Mouse (Mus musculus) heart, adult 2 months (tissue): ENCODE measurements around the gene Pvr. TPM values are rescaled to one million over a fixed set of nuclear protein-coding genes. Genes with fewer than 3 reads are reported as not detected.

Experiments
- DNase-seq, 2 experiments: peaks; one replicate each; pipeline ENCODE4 v3.0.0; 2021
- H3K27ac ChIP-seq: fragments of 200-600 bp; 2 replicates; pipeline ENCODE4 v1.8.1; 2022
- H3K27me3 ChIP-seq: fragments of 200-500 bp; 2 replicates; pipeline ENCODE4 v1.6.1; 2012; ENCODE audit warnings: mild to moderate bottlenecking, low read length, inconsistent platforms, mixed read lengths; ENCODE audit not compliant: control insufficient read depth, insufficient read depth
- H3K36me3 ChIP-seq: fragments of 200-500 bp; 2 replicates; pipeline ENCODE4 v1.6.1; 2012; ENCODE audit warnings: low read length, inconsistent platforms; ENCODE audit not compliant: control insufficient read depth, insufficient read depth
- H3K4me1 ChIP-seq: fragments of 200-500 bp; 2 replicates; pipeline ENCODE4 v1.6.1; 2011; ENCODE audit warnings: low read length; ENCODE audit not compliant: control insufficient read depth, insufficient read depth
- H3K4me3 ChIP-seq: fragments of 200-600 bp; 2 replicates; pipeline ENCODE4 v1.8.1; 2022
- H3K79me2 ChIP-seq: fragments of 200-500 bp; replicated peaks from 2 replicates; pipeline ENCODE4 v1.6.1; 2012; ENCODE audit warnings: mild to moderate bottlenecking, inconsistent platforms, low read length, moderate library complexity, mixed read lengths; ENCODE audit not compliant: control insufficient read depth, insufficient read depth
- H3K9ac ChIP-seq: fragments of 200-500 bp; 2 replicates; pipeline ENCODE4 v1.6.1; 2012; ENCODE audit warnings: low read depth, mild to moderate bottlenecking, control low read depth, inconsistent platforms, low read length, mixed read lengths
- CTCF ChIP-seq: fragments of 200-600 bp; IDR thresholded peaks from 2 replicates; pipeline ENCODE4 v1.8.1; 2022; ENCODE audit warnings: antibody characterized with exemption, mild to moderate bottlenecking, moderate library complexity
- EP300 ChIP-seq: fragments of 200-500 bp; IDR thresholded peaks from 2 replicates; pipeline ENCODE4 v1.6.1; 2011; ENCODE audit warnings: low read depth, low read length, control low read depth; ENCODE audit not compliant: insufficient read depth
- POLR2A ChIP-seq: fragments of 200-500 bp; IDR thresholded peaks from 2 replicates; pipeline ENCODE4 v1.6.1; 2011; ENCODE audit warnings: mild to moderate bottlenecking, low read depth, low read length, control low read depth; ENCODE audit not compliant: insufficient read depth
- WGBS: fragments of 180-500 bp; shearing (Covaris S2); methylation state at CpG from one replicate; pipeline ENCODE4 v1.1.7; 2018; 5-methylcytosine and 5-hydroxymethylcytosine counted together
- intact Hi-C: fragments of 180-260 bp; cut with DNase I; formaldehyde crosslinking; loops from one replicate; pipeline ENCODE4 v1.15.1; 2025
- polyA plus RNA-seq: library from polyadenylated mRNA; depleted of rRNA; stranded (reverse); fragments of >200 nt; gene quantifications from 2 replicates; pipeline ENCODE4 v1.2.3, GENCODE M21; 2012
- total RNA-seq, 2 experiments: library from RNA; stranded (reverse); gene quantifications; 2 replicates each; pipeline ENCODE4 v1.2.3; 2021

The Pvr gene
- total and polyA plus RNA-seq, 3 experiments: 18.1 to 24.5 (median 20.1) TPM

DNA sequence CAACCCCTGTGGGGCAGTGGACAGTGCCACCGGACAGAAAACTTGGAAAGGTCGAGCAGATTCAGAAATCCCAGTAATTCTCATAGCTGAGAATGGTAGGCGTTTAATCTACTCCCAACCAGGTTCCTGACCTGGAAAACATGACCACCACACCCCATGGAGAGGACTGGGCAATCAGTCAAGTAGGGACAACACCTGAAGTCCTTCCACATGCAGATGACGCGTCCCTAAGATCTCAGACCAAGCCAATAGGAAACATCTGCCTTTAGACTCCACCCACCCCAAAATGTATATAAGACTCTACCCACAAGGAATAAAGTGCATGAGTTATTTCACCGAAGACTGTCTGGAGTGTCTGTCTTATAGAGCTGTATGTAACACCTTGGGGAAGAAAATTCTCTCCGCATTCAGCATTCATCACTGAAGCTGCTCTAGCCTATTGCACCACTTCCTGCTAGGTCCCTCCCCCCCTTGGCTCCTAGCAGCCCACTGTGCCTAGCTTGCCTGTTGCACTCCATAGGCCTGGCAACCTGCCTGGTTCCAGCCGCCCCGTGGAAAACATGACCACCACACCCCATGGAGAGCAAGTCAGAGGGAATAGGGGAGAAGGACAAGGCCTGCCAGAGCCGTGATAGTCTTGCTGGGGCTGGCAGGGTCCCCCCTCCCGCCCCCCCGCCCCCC is 18.7 kb upstream of the Pvr start:
- intact Hi-C loops: loop anchor here (5.0 to 10.0 kb wide), 2 partner anchors 135 to 187 kb away; partner anchors contain the start of gene Nectin2
- H3K4me3 ChIP-seq: no peak overlapping the region
- H3K4me1 ChIP-seq: peaks cover 17% of the 10 kb centered on the region
- peak; percentile 40 for TF ChIP-seq CTCF
- TF ChIP-seq EP300: no peak
- no peaks in the 10 kb centered on the region for H3K27me3 ChIP-seq
- H3K27ac ChIP-seq: peak overlapping the region; percentile 69
- H3K9ac ChIP-seq: no peak overlapping the region
- WGBS: 36% methylated on average over 10 of the region's 12 CpGs
- peaks cover 3% of the 10 kb centered on the region; the same call in 1 of the 2 replicates for H3K36me3 ChIP-seq
- peak; percentile 86 to 90 for DNase-seq
- H3K79me2 ChIP-seq: no peaks in the 10 kb centered on the region

DNA sequence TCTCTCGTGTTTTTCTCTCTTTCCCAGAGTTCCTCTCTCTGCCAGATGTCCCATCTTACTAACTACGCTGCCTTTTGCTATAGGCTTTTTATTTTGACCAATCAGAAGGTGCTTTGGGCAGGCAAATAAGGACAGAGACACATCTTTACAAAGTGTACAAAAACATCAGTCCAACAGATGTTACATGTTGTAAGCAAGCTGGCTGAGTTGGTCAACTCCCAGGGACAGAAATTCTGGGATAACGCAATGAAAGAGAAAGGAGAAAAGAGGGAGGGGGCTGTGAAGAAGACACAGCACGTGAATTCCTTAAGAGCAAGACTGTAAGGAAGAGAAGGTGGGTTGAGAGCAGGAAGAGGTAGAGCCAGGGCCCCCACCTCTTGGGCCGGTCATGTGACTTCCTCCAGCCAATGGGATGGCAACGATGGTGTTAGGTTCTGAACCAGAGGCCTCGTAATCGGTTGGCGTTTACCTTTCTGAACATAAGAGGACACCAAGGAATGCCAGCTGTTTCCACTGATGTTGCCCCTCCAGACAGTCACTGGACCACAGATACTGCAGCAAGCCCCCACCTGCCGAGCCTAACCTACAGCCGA is 16.4 kb upstream of the Pvr start:
- TF ChIP-seq POLR2A (no peak), EP300 (no peak), CTCF (no peak)
- H3K9ac ChIP-seq: no peak overlapping the region
- H3K27me3 ChIP-seq: no peaks in the 10 kb centered on the region
- peak overlapping the region; percentile 33; the same call in 1 of the 2 replicates for H3K27ac ChIP-seq
- peaks cover 3% of the 10 kb centered on the region; the same call in 1 of the 2 replicates for H3K36me3 ChIP-seq
- H3K79me2 ChIP-seq: no peaks in the 10 kb centered on the region
- DNase-seq: no peak
- intact Hi-C loops: loop anchor here (5.0 kb wide), 1 partner anchor 185 kb away; the partner anchor contains the start of gene Nectin2
- H3K4me1 ChIP-seq: peaks cover 19% of the 10 kb centered on the region
- H3K4me3 ChIP-seq: no peak overlapping the region
- 81% methylated on average over 11 of the region's 11 CpGs for WGBS

DNA sequence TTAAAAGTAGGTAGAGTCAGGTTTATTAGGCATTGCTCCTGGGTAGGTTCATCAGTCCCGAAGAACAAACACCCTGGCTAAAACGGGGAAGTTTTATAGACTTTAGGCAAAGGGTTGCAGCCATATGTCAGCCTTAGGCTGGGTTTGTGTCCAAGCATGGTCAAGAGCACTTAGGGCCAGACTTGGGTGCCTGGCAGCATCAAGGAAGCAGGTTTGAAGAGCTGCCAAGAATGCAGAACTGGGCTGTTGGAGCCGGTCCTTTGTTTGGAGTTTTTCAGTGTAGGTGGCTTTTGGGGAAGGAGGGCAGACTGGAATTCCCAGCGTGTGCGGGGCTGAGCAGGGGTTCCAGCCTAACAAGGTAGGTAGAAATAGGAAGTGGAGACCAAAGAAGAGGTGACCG is 15.0 kb upstream of the Pvr start:
- Histone ChIP-seq H3K4me1 (peaks cover 21% of the 10 kb centered on the region), H3K9ac (no peak overlapping the region), H3K27ac (peak overlapping the region; percentile 84), H3K4me3 (no peak overlapping the region), H3K36me3 (peaks cover 3% of the 10 kb centered on the region; the same call in 1 of the 2 replicates), H3K79me2 (no peaks in the 10 kb centered on the region), H3K27me3 (no peaks in the 10 kb centered on the region)
- peak in 1 of 2 experiments; percentile 51 for DNase-seq
- WGBS: 42% methylated on average over 6 of the region's 6 CpGs
- intact Hi-C loops: loop anchor here (2.0 to 5.0 kb wide), 2 partner anchors 15 to 184 kb away; partner anchors contain the start of genes Nectin2 and Pvr
- no peak for TF ChIP-seq POLR2A
- TF ChIP-seq EP300: no peak
- no peak for TF ChIP-seq CTCF

DNA sequence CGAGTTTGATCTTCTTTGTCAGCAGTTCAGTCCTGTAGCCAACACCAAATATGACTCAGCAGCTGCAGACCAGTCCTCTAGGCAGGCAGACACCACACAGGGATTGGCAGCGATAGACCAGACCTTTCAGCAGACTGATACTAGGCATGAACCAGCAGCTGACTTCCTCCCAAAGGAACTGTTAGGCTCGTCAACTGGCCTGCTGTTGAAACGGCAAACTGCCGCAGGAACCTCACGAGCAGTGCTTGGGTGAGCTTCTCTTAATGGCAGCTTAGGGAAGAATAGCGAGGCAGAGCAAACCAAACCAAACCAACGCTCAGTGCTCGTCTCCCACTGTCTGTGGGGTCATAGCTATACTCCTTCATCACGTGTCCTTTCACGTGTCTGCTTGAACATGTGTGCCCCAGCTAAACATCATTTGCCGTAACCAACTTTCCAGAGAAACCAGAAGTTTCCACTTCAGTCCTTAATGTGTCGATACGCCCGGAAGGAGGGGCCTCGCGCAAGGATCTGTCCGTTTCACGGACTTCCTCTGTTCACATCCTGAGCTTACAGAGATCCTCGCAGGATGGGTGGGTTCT is 14.3 kb upstream of the Pvr start:
- Histone ChIP-seq H3K79me2 (no peaks in the 10 kb centered on the region), H3K36me3 (no peaks in the 10 kb centered on the region), H3K9ac (peak overlapping the region; percentile 10; the same call in 1 of the 2 replicates), H3K4me1 (peaks cover 17% of the 10 kb centered on the region), H3K27ac (peak overlapping the region; percentile 84), H3K27me3 (no peaks in the 10 kb centered on the region), H3K4me3 (no peak overlapping the region)
- TF ChIP-seq EP300 (0 out of 2 replicates have a peak, but pooled peaks have one; percentile 22), POLR2A (no peak)
- peak; percentile 64 to 72 for DNase-seq
- intact Hi-C loops: loop anchor here (2.0 to 5.0 kb wide), 2 partner anchors 14 to 183 kb away; partner anchors contain the start of genes Nectin2 and Pvr
- WGBS: 27% methylated on average over 20 of the region's 20 CpGs

GRCm38 (mm10) chr7:19932877-19933809 is 12.2 kb upstream of the Pvr start:
- intact Hi-C loops: no loop called here
- WGBS: 5% methylated on average over 21 of the region's 21 CpGs

More at GRCm38 (mm10) chr7:19932877-19933809, 12.2 kb upstream of the Pvr start:
- H3K9ac ChIP-seq: no peak overlapping the region
- no peaks in the 10 kb centered on the region for H3K27me3 ChIP-seq
- TF ChIP-seq EP300: peak; percentile 63; the same call in 1 of the 2 replicates
- no peak for TF ChIP-seq POLR2A
- peak; percentile 20 for TF ChIP-seq CTCF
- peak; percentile 81 to 83 for DNase-seq
- peaks cover 14% of the 10 kb centered on the region for H3K4me1 ChIP-seq
- H3K4me3 ChIP-seq: peak overlapping the region; percentile 4; the same call in 1 of the 2 replicates
- peak overlapping the region; percentile 95 for H3K27ac ChIP-seq
- H3K36me3 ChIP-seq: no peaks in the 10 kb centered on the region
- no peaks in the 10 kb centered on the region for H3K79me2 ChIP-seq
